Mouse (Mus musculus) midbrain, embryonic 14.5 days (tissue): ENCODE results near the gene Slc35e3. TPM values are rescaled to one million over a fixed set of nuclear protein-coding genes. Genes with fewer than 3 reads are reported as not detected.

Experiments
- ATAC-seq: fragments of 200-750 bp; cut with Nextera tagmentation; 2 replicates; pipeline ENCODE4 v1.8.0; 2017; ENCODE audit warnings: moderate number of reproducible peaks, moderate library complexity; ENCODE audit not compliant: low FRiP score, low TSS enrichment
- DNase-seq: peaks from one replicate; pipeline ENCODE4 v3.0.0-alpha.2; 2015
- H3K27ac ChIP-seq: fragments of 300-500 bp; sonication (generic); replicated peaks from 2 replicates; pipeline ENCODE4 v1.5.1; 2014; ENCODE audit warnings: mild to moderate bottlenecking, low read depth, low read length, moderate library complexity
- H3K27me3 ChIP-seq: fragments of 300-500 bp; sonication (generic); 2 replicates; pipeline ENCODE4 v1.6.1; 2014; ENCODE audit warnings: low read length, control low read depth, mixed read lengths; ENCODE audit not compliant: control insufficient read depth, insufficient read depth
- H3K36me3 ChIP-seq: fragments of 300-500 bp; sonication (generic); 2 replicates; pipeline ENCODE4 v1.6.1; 2014; ENCODE audit warnings: low read length, control low read depth; ENCODE audit not compliant: control insufficient read depth, insufficient read depth
- H3K4me1 ChIP-seq: fragments of 300-500 bp; sonication (generic); 2 replicates; pipeline ENCODE4 v1.6.1; 2014; ENCODE audit warnings: mild to moderate bottlenecking, antibody characterized with exemption, low read length, control low read depth; ENCODE audit not compliant: control insufficient read depth, insufficient read depth
- H3K4me2 ChIP-seq: fragments of 300-500 bp; sonication (generic); 2 replicates; pipeline ENCODE4 v1.6.1; 2014; ENCODE audit warnings: mild to moderate bottlenecking, low read length, moderate library complexity
- H3K4me3 ChIP-seq: fragments of 300-500 bp; sonication (generic); replicated peaks from 2 replicates; pipeline ENCODE4 v1.5.1; 2014; ENCODE audit warnings: low read depth, low read length
- H3K9ac ChIP-seq: fragments of 300-500 bp; sonication (generic); replicated peaks from 2 replicates; pipeline ENCODE4 v1.6.1; 2014; ENCODE audit warnings: mild to moderate bottlenecking, low read length, moderate library complexity
- H3K9me3 ChIP-seq: fragments of 300-500 bp; sonication (generic); 2 replicates; pipeline ENCODE4 v1.6.1; 2016; ENCODE audit warnings: low read length, control low read depth, mixed read lengths; ENCODE audit not compliant: control insufficient read depth
- WGBS: fragments of 180-500 bp; shearing (Covaris S2); extraction: QIAGEN DNeasy Blood & Tissue Kit; methylation state at CpG from one replicate; pipeline ENCODE4 v1.1.7; 2014; 5-methylcytosine and 5-hydroxymethylcytosine counted together
- polyA plus RNA-seq: library from polyadenylated mRNA; unstranded; fragments of >200 nt; fragmentation: Nextera tagmentation; extraction: Ambion mirVana; gene quantifications from 2 replicates; pipeline ENCODE4 v1.2.1, GENCODE M21; 2014

The Slc35e3 gene
- polyA plus RNA-seq, 1 experiment from 2014 or later, result 26.5 TPM

GRCm38 (mm10) chr10:117697561-117698115, 48.5 kb downstream of the Slc35e3 start:
- Histone ChIP-seq H3K36me3 (peaks cover 90% of the 10 kb centered on the region), H3K4me1 (no peaks in the 10 kb centered on the region), H3K9me3 (no peaks in the 10 kb centered on the region), H3K4me2 (no peak overlapping the region), H3K4me3 (no peak overlapping the region), H3K27ac (no peak overlapping the region), H3K9ac (no peak overlapping the region), H3K27me3 (no peaks in the 10 kb centered on the region)
- WGBS, result 92% methylated on average over 3 of the region's 3 CpGs
- DNase-seq, result no peak
- ATAC-seq, result no peak

DNA sequence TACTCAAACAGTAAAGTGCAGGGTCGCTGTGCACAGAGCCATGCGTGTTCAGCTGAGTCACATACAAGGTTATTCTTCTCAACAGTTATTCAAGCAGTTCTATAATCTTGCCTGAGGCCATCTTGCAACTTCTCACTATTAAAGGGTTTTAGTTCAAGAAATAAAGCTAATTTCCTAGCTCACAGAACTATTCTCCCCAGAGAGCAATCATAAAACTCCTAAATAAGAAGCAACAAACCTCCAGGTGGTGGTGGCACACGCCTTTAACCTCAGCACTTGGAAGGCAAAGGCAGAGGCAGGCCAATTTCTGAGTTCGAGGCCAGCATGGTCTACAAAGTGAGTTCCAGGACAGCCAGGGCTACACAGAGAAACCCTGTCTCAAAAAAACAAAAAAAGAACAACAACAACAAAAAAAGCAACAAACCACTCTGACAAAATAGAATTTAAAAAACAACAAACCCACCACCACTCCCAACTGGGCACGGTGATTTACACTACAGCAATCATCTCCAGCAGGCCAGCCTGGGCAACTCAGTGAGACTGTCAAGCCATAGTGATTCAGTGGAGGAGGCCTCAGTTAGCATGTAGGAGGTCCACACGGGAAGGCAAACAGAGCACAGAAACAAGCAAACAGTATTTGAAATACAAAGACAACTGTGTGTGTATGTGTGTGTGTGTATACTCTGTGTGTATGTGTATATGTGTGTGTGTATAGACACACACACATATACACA, 49.2 kb downstream of the Slc35e3 start:
- 96% methylated on average over 6 of the region's 6 CpGs for WGBS
- Histone ChIP-seq H3K27me3 (no peaks in the 10 kb centered on the region), H3K4me1 (no peaks in the 10 kb centered on the region), H3K9me3 (no peaks in the 10 kb centered on the region), H3K9ac (no peak overlapping the region), H3K36me3 (peaks cover 91% of the 10 kb centered on the region), H3K27ac (no peak overlapping the region), H3K4me3 (no peak overlapping the region), H3K4me2 (no peak overlapping the region)
- ATAC-seq (no peak), DNase-seq (no peak)

DNA sequence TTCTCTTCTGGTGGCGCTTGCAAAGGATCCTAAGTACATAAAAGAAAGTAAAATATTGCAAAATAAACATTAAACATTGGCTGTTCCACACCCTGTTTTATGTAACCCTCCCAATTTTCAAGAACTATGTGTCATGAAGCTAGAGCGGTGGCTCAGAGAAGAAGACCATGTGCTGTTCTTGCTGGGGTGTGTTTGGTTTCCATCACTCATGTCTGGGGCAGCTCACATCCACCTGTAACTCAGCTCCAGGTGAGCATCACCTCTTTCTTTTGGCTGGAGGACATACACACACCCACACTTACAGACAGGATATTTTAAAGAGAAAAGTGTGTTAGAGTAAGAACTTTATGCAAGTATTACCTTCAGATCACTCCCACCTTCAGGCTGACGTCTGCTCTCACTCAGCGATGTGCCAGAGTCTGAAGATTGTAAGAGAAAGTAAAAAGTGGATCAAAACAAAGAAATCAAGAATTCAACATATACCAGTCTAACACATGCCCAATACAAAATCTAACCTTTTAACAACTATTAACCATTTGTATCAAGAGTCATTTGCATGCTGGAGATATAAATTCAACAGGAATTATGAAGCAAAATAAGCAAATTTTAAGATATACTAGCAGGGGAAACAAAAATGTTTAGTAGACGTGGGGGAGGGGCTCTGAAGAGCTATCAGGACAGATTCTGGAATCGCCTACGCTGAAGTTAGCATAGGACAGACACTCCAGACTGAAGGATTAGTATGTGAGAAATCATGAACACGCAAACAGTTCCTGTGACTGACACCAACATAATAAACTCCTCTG, 49.9 kb downstream of the Slc35e3 start:
- DNase-seq, result no peak
- H3K27me3 ChIP-seq, result no peaks in the 10 kb centered on the region
- ATAC-seq, result no peak
- H3K4me3 ChIP-seq, result no peak overlapping the region
- no peaks in the 10 kb centered on the region for H3K9me3 ChIP-seq
- WGBS, result 95% methylated on average over 8 of the region's 8 CpGs
- H3K9ac ChIP-seq, result no peak overlapping the region
- H3K4me1 ChIP-seq, result no peaks in the 10 kb centered on the region
- H3K4me2 ChIP-seq, result no peak overlapping the region
- no peak overlapping the region for H3K27ac ChIP-seq
- peaks cover 90% of the 10 kb centered on the region for H3K36me3 ChIP-seq

- Histone ChIP-seq H3K9me3 (no peaks in the 10 kb centered on the region), H3K4me3 (no peak overlapping the region), H3K36me3 (peaks cover 92% of the 10 kb centered on the region), H3K27me3 (no peaks in the 10 kb centered on the region), H3K27ac (no peak overlapping the region), H3K4me2 (no peak overlapping the region), H3K4me1 (no peaks in the 10 kb centered on the region), H3K9ac (no peak overlapping the region)
- 96% methylated on average over 4 of the region's 4 CpGs for WGBS
- ATAC-seq (no peak), DNase-seq (no peak)
These were observed 50.6 kb downstream of the Slc35e3 start for GRCm38 (mm10) chr10:117695605-117696004.

- WGBS, result 94% methylated on average over 4 of the region's 4 CpGs
- H3K4me3 ChIP-seq, result no peak overlapping the region
- no peak overlapping the region for H3K9ac ChIP-seq
- H3K4me2 ChIP-seq, result no peak overlapping the region
- no peak overlapping the region for H3K27ac ChIP-seq
- H3K9me3 ChIP-seq, result no peaks in the 10 kb centered on the region
- no peaks in the 10 kb centered on the region for H3K4me1 ChIP-seq
- no peaks in the 10 kb centered on the region for H3K27me3 ChIP-seq
- ATAC-seq, result no peak
- peaks cover 92% of the 10 kb centered on the region for H3K36me3 ChIP-seq
- DNase-seq, result no peak
These were observed 51.1 kb downstream of the Slc35e3 start for GRCm38 (mm10) chr10:117695027-117695426.

DNA sequence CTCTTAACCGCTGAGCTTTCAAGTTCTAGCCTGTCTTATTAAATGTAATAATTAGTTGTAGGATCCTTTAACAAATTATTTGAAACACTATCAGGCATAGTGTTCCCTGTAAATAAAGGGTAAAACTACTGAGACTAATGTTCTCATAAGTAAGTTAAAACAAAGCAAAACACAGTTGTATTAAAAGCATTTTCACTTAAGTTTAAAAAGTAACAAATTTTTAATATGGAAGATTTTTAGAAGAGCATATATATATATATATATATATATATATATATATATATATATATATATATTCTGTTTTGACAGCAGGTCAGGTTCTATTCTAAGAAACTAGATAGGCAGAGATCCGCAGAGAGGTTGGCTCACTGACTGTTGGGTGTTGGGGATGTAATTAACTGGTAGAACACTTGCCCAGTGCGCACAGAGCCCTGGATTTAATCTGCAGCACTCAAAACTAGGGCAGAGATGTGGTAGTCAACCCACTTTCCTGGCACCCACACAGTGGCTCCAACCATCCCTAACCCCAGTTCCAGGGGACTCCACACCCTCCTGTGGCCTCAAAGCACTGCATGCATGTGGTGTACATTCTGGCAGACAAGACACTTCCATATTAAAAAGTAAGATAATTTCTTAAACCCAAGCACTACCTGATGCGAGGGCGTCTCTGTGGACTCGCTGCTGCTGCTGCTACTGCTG, 51.8 kb downstream of the Slc35e3 start:
- DNase-seq (no peak), ATAC-seq (no peak)
- H3K4me2 ChIP-seq, result no peak overlapping the region
- H3K36me3 ChIP-seq, result peaks cover 91% of the 10 kb centered on the region
- no peak overlapping the region for H3K9ac ChIP-seq
- no peaks in the 10 kb centered on the region for H3K9me3 ChIP-seq
- H3K4me3 ChIP-seq, result no peak overlapping the region
- WGBS, result 97% methylated on average over 6 of the region's 6 CpGs
- H3K27me3 ChIP-seq, result no peaks in the 10 kb centered on the region
- H3K4me1 ChIP-seq, result no peaks in the 10 kb centered on the region
- no peak overlapping the region for H3K27ac ChIP-seq

DNA sequence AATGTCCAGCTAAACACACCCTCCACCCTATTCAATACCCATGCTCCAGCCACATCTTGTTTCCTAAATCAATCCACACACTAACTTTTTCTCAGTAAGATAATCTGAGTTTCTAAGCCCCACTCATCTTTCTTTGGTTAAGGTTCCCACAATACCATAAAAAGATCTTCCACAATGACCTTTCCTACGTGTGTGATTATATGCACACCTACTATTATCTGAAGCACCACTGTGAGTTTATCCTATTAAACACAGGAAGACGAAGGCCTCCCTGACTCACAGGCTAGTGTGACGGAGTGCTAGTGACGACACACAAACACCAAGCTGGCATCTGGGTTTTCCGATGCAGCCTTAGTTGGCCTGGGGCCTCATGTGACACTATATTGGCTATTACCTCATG, 53.2 kb downstream of the Slc35e3 start:
- ATAC-seq (no peak), DNase-seq (no peak)
- no peak overlapping the region for H3K4me3 ChIP-seq
- H3K9me3 ChIP-seq, result no peaks in the 10 kb centered on the region
- H3K27me3 ChIP-seq, result no peaks in the 10 kb centered on the region
- H3K4me1 ChIP-seq, result no peaks in the 10 kb centered on the region
- H3K36me3 ChIP-seq, result peaks cover 88% of the 10 kb centered on the region
- H3K9ac ChIP-seq, result no peak overlapping the region
- no peak overlapping the region for H3K4me2 ChIP-seq
- WGBS, result 97% methylated on average over 5 of the region's 5 CpGs
- H3K27ac ChIP-seq, result no peak overlapping the region

DNA sequence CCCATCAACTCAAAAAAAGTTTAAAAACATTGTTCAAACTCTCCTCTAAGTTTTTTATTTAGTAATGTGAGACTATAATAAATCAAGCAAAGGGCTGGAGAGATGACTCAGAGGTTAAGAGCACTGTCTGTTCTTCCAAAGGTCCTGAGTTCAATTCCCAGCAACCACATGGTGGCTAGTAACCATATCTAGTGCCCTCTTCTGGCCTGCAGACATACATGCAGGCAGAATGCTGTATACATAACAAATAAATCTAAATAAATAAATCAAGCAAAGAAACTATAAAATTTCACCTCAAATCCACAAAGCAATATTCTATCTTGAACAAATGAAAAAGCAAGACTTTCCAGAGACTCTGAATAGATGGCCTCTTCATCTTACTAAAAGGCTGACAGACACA, 54.0 kb downstream of the Slc35e3 start:
- Histone ChIP-seq H3K9me3 (no peaks in the 10 kb centered on the region), H3K4me1 (no peaks in the 10 kb centered on the region), H3K9ac (no peak overlapping the region), H3K4me2 (no peak overlapping the region), H3K4me3 (no peak overlapping the region), H3K27ac (no peak overlapping the region), H3K27me3 (no peaks in the 10 kb centered on the region), H3K36me3 (peaks cover 80% of the 10 kb centered on the region)
- DNase-seq (no peak), ATAC-seq (no peak)
